Mouse (Mus musculus): Measurements from ENCODE around the gene Chd8.
A peak's percentile ranks its signal among the peaks of the same experiment; 100 is the strongest.

Gene Chd8

GRCm38 (mm10) chr14:52198141-52198540 lies 59.4 kb downstream of the Chd8 start:
- no peak for DNase-seq

GRCm38 (mm10) chr14:52197156-52197878 lies 60.3 kb downstream of the Chd8 start, which contains the start of gene Supt16:
Gene Supt16, minus strand, starts transcription at chr14:52197416.
- peak; percentile 93 for DNase-seq

GRCm38 (mm10) chr14:52196230-52197155 lies 61.1 kb downstream of the Chd8 start:
- DNase-seq, result no peak

- peak; percentile 60 for DNase-seq
Observed at GRCm38 (mm10) chr14:52195691-52196090, 61.9 kb downstream of the Chd8 start.

GRCm38 (mm10) chr14:52190740-52191359 lies 66.7 kb downstream of the Chd8 start:
- DNase-seq, result peak; percentile 65

- no peak for DNase-seq
Observed at GRCm38 (mm10) chr14:52189519-52189918, 68.1 kb downstream of the Chd8 start.

GRCm38 (mm10) chr14:52188788-52189187 lies 68.8 kb downstream of the Chd8 start:
- DNase-seq, result no peak

GRCm38 (mm10) chr14:52166571-52166970 lies 91.0 kb downstream of the Chd8 start:
- DNase-seq, result no peak

GRCm38 (mm10) chr14:52160911-52161310 lies 96.7 kb downstream of the Chd8 start:
- no peak for DNase-seq

GRCm38 (mm10) chr14:52155008-52155407 lies 102.6 kb downstream of the Chd8 start:
- DNase-seq, result no peak

GRCm38 (mm10) chr14:52152613-52153012 lies 105.0 kb downstream of the Chd8 start:
- DNase-seq, result no peak

- peak; percentile 32 for DNase-seq
Observed at GRCm38 (mm10) chr14:52152179-52152578, 105.4 kb downstream of the Chd8 start.

- no peak for DNase-seq
Observed at GRCm38 (mm10) chr14:52149888-52150287, 107.7 kb downstream of the Chd8 start.
